Mouse (Mus musculus): ENCODE measurements around the gene Plxnd1. TPM values are rescaled to one million over a fixed set of nuclear protein-coding genes. Genes with fewer than 3 reads are reported as not detected.

Gene Plxnd1
- polyA plus RNA-seq, 1 experiment: 24.2 TPM

- no peak for TF ChIP-seq CTCF (IDR thresholded peaks at IDR 0.05; ENCODE audit: borderline replicate concordance, insufficient read depth, low read depth, low read length)
- TF ChIP-seq POLR2A (IDR thresholded peaks at IDR 0.05; ENCODE audit: borderline replicate concordance, insufficient read depth, low read length): no peak
- H3K27ac ChIP-seq (ENCODE audit: insufficient read depth, low read length): no peak overlapping the region
- WGBS: 79% methylated on average over 15 of the region's 15 CpGs
- peaks cover 48% of the 10 kb centered on the region for H3K4me1 ChIP-seq (ENCODE audit: control insufficient read depth, insufficient read depth, low read length)
- H3K4me3 ChIP-seq (replicated peaks; ENCODE audit: insufficient read depth, low read depth, low read length): no peak overlapping the region
- no peaks in the 10 kb centered on the region for H3K27me3 ChIP-seq (ENCODE audit: control insufficient read depth, insufficient read depth, low read length)
- DNase-seq: no peak
Measured at GRCm38 (mm10) chr6:115973139-115973875, 21.5 kb downstream of the Plxnd1 start.

- Histone ChIP-seq H3K4me1 (ENCODE audit: control insufficient read depth, insufficient read depth, low read length) (peaks cover 59% of the 10 kb centered on the region), H3K4me3 (replicated peaks; ENCODE audit: insufficient read depth, low read depth, low read length) (no peak overlapping the region), H3K27ac (ENCODE audit: insufficient read depth, low read length) (no peak overlapping the region), H3K27me3 (ENCODE audit: control insufficient read depth, insufficient read depth, low read length) (no peaks in the 10 kb centered on the region)
- 82% methylated on average over 7 of the region's 7 CpGs for WGBS
- DNase-seq: no peak
- no peak for TF ChIP-seq POLR2A (IDR thresholded peaks at IDR 0.05; ENCODE audit: borderline replicate concordance, insufficient read depth, low read length)
- TF ChIP-seq CTCF (IDR thresholded peaks at IDR 0.05; ENCODE audit: borderline replicate concordance, insufficient read depth, low read depth, low read length): no peak
Measured at GRCm38 (mm10) chr6:115972083-115972764, 22.6 kb downstream of the Plxnd1 start.

GRCm38 (mm10) chr6:115971273-115972060 lies 23.3 kb downstream of the Plxnd1 start:
- WGBS: 47% methylated on average over 13 of the region's 13 CpGs

GRCm38 (mm10) chr6:115969952-115970351 lies 24.9 kb downstream of the Plxnd1 start:
- WGBS: 64% methylated on average over 5 of the region's 6 CpGs
- no peak for DNase-seq
- H3K4me3 ChIP-seq (replicated peaks; ENCODE audit: insufficient read depth, low read depth, low read length): no peak overlapping the region
- TF ChIP-seq POLR2A (IDR thresholded peaks at IDR 0.05; ENCODE audit: borderline replicate concordance, insufficient read depth, low read length) (no peak), CTCF (IDR thresholded peaks at IDR 0.05; ENCODE audit: borderline replicate concordance, insufficient read depth, low read depth, low read length) (no peak)
- H3K4me1 ChIP-seq (ENCODE audit: control insufficient read depth, insufficient read depth, low read length): peaks cover 66% of the 10 kb centered on the region
- no peak overlapping the region for H3K27ac ChIP-seq (ENCODE audit: insufficient read depth, low read length)
- no peaks in the 10 kb centered on the region for H3K27me3 ChIP-seq (ENCODE audit: control insufficient read depth, insufficient read depth, low read length)

More at GRCm38 (mm10) chr6:115971273-115972060, 23.3 kb downstream of the Plxnd1 start:
- no peaks in the 10 kb centered on the region for H3K27me3 ChIP-seq (ENCODE audit: control insufficient read depth, insufficient read depth, low read length)
- TF ChIP-seq CTCF (IDR thresholded peaks at IDR 0.05; ENCODE audit: borderline replicate concordance, insufficient read depth, low read depth, low read length) (no peak), POLR2A (IDR thresholded peaks at IDR 0.05; ENCODE audit: borderline replicate concordance, insufficient read depth, low read length) (no peak)
- H3K27ac ChIP-seq (ENCODE audit: insufficient read depth, low read length): no peak overlapping the region
- H3K4me3 ChIP-seq (replicated peaks; ENCODE audit: insufficient read depth, low read depth, low read length): no peak overlapping the region
- peaks cover 67% of the 10 kb centered on the region for H3K4me1 ChIP-seq (ENCODE audit: control insufficient read depth, insufficient read depth, low read length)
- DNase-seq: peak in 1 of 2 experiments; percentile 29

GRCm38 (mm10) chr6:115969103-115969502 lies 25.7 kb downstream of the Plxnd1 start:
- Histone ChIP-seq H3K27me3 (ENCODE audit: control insufficient read depth, insufficient read depth, low read length) (no peaks in the 10 kb centered on the region), H3K27ac (ENCODE audit: insufficient read depth, low read length) (peak overlapping the region; percentile 88), H3K4me3 (replicated peaks; ENCODE audit: insufficient read depth, low read depth, low read length) (no peak overlapping the region), H3K4me1 (ENCODE audit: control insufficient read depth, insufficient read depth, low read length) (peaks cover 65% of the 10 kb centered on the region)
- 23% methylated on average over 9 of the region's 9 CpGs for WGBS
- DNase-seq: peak; percentile 38 to 39
- TF ChIP-seq POLR2A (IDR thresholded peaks at IDR 0.05; ENCODE audit: borderline replicate concordance, insufficient read depth, low read length) (no peak), CTCF (IDR thresholded peaks at IDR 0.05; ENCODE audit: borderline replicate concordance, insufficient read depth, low read depth, low read length) (no peak)

- DNase-seq: no peak
- TF ChIP-seq CTCF (IDR thresholded peaks at IDR 0.05; ENCODE audit: borderline replicate concordance, insufficient read depth, low read depth, low read length) (no peak), POLR2A (IDR thresholded peaks at IDR 0.05; ENCODE audit: borderline replicate concordance, insufficient read depth, low read length) (no peak)
- Histone ChIP-seq H3K4me1 (ENCODE audit: control insufficient read depth, insufficient read depth, low read length) (peaks cover 61% of the 10 kb centered on the region), H3K27ac (ENCODE audit: insufficient read depth, low read length) (peak overlapping the region; percentile 88), H3K27me3 (ENCODE audit: control insufficient read depth, insufficient read depth, low read length) (no peaks in the 10 kb centered on the region), H3K4me3 (replicated peaks; ENCODE audit: insufficient read depth, low read depth, low read length) (no peak overlapping the region)
- 19% methylated on average over 6 of the region's 6 CpGs for WGBS
Measured at GRCm38 (mm10) chr6:115968700-115969099, 26.1 kb downstream of the Plxnd1 start.

GRCm38 (mm10) chr6:115968086-115968485 lies 26.7 kb downstream of the Plxnd1 start:
- H3K27me3 ChIP-seq (ENCODE audit: control insufficient read depth, insufficient read depth, low read length): no peaks in the 10 kb centered on the region
- H3K27ac ChIP-seq (ENCODE audit: insufficient read depth, low read length): peak overlapping the region; percentile 88
- H3K4me1 ChIP-seq (ENCODE audit: control insufficient read depth, insufficient read depth, low read length): peaks cover 58% of the 10 kb centered on the region
- no peak overlapping the region for H3K4me3 ChIP-seq (replicated peaks; ENCODE audit: insufficient read depth, low read depth, low read length)
- 10% methylated on average over 5 of the region's 5 CpGs for WGBS
- TF ChIP-seq CTCF (IDR thresholded peaks at IDR 0.05; ENCODE audit: borderline replicate concordance, insufficient read depth, low read depth, low read length) (no peak), POLR2A (IDR thresholded peaks at IDR 0.05; ENCODE audit: borderline replicate concordance, insufficient read depth, low read length) (no peak)
- peak; percentile 78 to 89 for DNase-seq

Measured in cerebellum, adult 2 months (tissue).